Mouse (Mus musculus): ENCODE data around the gene Rbms3.

Gene Rbms3

GRCm38 (mm10) chr9:117187116-117188034 is 442.3 kb downstream of the Rbms3 start:
- DNase-seq (ENCODE audit: low spot score): no peak

GRCm38 (mm10) chr9:117180658-117181057 is 449.1 kb downstream of the Rbms3 start:
- no peak for DNase-seq (ENCODE audit: low spot score)

DNA sequence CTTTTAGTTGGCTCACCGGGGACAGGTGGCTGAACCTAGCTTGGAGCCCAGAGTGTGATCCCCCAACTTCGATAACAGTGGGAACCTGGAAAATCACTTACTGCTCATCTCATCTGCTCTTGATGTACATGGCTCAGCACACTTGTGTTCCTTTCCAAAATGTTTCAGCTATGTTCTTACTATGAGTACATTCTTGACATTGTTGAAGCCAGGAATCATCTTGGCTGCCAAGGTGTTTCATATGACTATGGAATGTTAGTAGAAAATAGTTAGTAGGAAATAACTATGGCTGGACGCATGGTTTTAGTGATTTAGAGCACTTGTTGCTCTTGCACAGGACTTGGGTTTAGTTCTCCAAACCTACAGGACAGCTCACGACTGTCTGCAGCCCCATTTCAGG is 451.3 kb downstream of the Rbms3 start:
- peak; percentile 61 for DNase-seq (ENCODE audit: low spot score)

GRCm38 (mm10) chr9:117172526-117172925 is 457.2 kb downstream of the Rbms3 start:
- no peak for DNase-seq (ENCODE audit: low spot score)

DNA sequence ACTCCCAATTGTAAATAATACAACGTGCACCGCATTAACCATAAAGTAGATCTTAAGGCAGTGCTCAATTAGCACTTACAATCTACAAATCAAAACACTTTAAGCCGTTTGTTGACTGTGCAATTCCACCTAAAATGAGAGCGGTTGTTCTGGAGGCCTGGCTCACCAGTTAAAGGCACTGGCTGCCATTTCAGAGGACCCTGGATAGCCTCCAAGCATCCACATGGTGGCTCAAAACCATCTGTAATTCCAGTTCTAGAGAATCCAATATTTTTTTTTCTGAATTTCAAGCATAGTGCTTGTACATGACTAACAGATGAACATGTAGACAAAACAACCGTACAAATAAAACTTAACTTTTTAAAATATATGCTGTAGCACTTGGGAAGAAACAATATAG is 460.5 kb downstream of the Rbms3 start:
- DNase-seq (ENCODE audit: low spot score): no peak

DNA sequence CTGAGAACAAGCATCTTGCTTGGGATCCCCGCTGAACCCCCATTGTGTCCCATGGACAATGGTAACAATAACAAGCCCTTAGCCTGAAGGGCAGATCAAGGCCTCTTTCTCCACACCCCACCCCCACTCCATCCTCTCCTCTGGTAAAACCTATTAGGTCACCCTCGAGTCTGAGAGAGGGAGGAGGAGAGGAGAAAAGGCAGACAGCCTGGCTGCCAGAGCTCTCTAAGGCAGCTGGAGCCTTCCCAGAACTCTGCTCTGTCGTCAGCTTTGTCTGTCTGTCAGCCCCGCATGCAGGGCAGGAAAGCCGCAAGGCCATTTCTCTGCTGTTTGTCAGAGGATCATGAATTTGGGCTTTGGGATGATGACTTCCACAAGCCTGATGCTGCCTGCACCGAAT is 466.6 kb downstream of the Rbms3 start:
- peak; percentile 11 for DNase-seq (ENCODE audit: low spot score)

GRCm38 (mm10) chr9:117161150-117161549 is 468.6 kb downstream of the Rbms3 start:
- DNase-seq (ENCODE audit: low spot score): no peak

DNA sequence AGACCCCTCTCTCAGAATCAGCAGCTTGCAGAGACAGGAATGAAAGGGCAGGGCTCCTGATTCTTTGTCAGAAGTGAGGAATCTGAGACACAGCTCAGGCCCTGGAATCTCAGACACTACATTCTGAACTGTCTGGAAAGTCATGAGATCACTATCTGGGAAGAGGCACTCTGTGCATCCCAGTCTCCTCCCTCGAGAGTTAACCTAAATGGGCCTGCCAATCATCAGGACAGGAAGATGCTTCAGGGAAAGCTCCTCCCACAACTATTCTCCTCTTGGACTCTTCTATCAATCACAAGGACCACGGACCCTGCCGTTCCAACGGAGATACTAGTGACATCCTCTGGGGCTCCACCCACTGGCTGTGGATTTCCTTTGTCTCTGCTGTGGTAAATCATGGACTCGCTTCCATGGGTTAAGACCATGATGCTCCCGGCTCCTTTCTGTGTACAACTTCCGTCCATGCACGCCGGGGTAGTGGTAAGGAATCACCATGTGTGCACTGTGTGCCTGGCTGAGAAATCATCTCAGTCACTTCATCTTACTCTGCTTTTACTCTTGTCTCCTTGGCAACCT is 473.3 kb downstream of the Rbms3 start:
- no peak for DNase-seq (ENCODE audit: low spot score)

- DNase-seq (ENCODE audit: low spot score): no peak
Measured at GRCm38 (mm10) chr9:117154590-117154989, 475.1 kb downstream of the Rbms3 start.

- no peak for DNase-seq (ENCODE audit: low spot score)
Measured at GRCm38 (mm10) chr9:117153686-117154274, 475.9 kb downstream of the Rbms3 start.

DNA sequence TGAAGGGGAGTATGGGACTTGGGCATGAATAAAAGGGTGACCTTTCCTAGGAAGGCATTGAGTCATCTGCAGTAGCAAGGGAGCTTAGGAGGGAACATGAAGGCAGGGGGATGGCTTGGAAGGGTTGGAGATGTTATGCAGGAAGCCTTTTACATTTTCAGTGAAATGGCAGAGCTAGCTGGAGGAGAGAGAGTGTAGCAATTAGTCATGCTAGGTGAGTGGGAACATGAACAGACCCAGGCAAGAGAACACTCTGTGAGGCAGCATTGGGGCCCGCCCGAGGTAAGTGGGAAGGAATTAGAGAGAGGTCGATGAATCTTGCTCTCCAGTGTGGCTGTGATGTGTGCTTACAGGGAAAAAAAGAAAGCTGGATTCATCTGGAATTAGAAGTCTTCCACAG is 477.8 kb downstream of the Rbms3 start:
- DNase-seq (ENCODE audit: low spot score): no peak

DNA sequence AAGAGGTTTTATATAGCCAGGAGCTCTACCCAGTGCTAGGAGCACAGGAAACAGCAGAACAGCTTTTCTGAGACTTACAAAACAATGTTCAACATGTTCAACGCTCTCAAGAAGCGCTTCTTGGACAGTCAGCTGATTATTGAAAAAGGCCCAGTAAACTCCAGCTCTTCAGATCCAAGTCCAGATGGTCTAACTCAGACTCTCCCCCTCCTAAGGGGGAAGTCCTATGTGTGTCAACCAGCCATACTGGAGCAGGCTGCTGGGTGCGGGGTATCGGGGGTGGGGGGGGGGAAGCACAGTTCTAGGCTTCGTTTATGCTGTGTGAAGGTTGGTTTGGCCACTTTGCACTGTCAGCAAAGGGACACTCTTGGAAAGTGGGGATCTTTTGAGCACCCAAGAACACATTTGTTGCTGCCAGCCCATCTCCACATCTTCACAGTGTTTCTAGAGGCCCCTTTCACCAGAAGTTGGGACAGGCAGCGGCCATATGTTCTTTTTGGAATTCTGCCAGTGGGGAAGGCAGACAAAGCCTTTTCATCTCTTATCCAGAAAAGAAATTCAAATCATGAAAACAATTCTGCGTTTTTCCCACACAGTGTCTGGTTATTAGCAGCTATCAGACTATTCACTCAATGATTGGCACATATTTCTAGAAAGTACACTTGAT is 485.5 kb downstream of the Rbms3 start:
- no peak for DNase-seq (ENCODE audit: low spot score)

DNA sequence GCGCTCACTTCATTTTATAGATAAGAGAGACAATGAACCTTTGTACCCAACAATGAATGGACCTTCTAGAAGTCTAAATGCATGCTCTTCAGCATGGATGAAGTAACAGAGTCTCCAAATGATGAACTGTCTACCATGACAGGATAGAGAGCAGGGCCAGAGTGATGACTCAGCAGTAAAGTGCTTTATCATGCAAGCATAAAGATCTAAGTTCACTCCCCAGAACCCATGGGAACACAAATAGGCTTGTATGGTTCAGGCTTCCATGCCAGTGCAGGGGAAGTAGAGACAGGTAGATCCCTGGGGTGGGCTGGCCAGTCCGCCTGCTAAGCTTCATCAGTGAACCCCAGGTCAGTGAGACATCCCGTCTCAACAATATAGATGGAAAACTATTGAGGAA is 489.7 kb downstream of the Rbms3 start:
- DNase-seq (ENCODE audit: low spot score): no peak

DNA sequence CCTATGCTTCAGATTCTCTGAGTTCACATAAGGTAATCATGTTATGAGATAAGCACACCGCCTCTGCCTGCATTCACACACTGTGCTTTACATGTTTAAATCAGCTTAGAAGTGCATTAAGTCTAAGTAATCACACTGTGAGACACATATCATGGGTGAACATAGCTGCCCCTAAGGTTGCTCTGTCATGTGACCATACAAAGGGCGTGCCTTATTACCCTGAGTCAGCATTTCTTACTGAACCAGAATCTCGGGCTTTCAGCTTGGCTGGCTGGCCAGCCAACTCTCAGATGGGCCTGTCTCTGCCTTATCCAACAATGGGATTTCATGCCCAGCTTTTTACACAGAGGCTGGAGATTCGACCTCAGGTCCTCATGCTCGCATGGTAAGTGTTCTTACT is 493.3 kb downstream of the Rbms3 start:
- DNase-seq (ENCODE audit: low spot score): no peak

GRCm38 (mm10) chr9:117134043-117134442 is 495.7 kb downstream of the Rbms3 start:
- peak; percentile 24 for DNase-seq (ENCODE audit: low spot score)

GRCm38 (mm10) chr9:117126816-117127215 is 502.9 kb downstream of the Rbms3 start:
- no peak for DNase-seq (ENCODE audit: low spot score)

GRCm38 (mm10) chr9:117125844-117126243 is 503.9 kb downstream of the Rbms3 start:
- DNase-seq (ENCODE audit: low spot score): no peak

- DNase-seq (ENCODE audit: low spot score): no peak
Measured at GRCm38 (mm10) chr9:117121572-117121971, 508.1 kb downstream of the Rbms3 start.

- DNase-seq (ENCODE audit: low spot score): peak; percentile 17
Measured at GRCm38 (mm10) chr9:117117181-117117729, 512.5 kb downstream of the Rbms3 start.

DNA sequence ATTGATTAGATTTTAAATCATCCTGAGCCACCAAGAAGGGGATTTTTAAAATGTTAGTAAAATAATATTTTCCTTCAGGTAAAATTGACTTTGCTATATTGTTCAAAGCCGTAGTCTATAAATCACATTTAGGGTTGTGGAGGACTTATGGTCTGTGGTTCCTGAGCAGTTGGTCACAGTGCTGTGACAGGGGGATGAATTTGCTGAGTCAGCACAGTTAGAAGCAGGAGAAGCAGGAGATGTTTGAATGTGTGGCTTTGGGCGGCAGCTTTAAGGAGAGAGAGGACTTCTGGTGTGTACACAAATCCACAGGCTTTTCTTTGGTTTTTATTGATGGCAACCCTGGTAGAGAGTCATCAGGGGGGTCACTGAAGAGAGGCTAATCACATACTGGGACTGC is 514.1 kb downstream of the Rbms3 start:
- no peak for DNase-seq (ENCODE audit: low spot score)

DNA sequence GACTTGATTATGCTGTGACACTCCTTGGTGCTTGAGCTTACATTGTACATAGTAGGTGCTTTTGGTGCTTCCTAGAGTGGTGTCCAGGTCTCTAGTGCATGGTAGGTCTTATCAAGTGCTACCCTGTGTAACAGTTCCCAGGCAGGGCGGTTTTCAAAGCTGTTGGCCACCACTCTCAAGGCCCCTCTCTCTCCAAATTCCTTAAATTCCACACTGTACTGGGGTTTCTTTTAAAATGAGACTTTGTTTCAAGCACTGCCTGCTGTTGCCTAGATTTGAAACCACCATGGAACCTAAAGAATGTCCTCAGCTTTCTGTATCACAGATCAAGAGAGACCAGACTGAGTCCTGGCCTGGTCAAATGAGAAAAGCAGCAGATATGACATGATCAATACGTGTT is 516.1 kb downstream of the Rbms3 start:
- DNase-seq (ENCODE audit: low spot score): no peak

DNA sequence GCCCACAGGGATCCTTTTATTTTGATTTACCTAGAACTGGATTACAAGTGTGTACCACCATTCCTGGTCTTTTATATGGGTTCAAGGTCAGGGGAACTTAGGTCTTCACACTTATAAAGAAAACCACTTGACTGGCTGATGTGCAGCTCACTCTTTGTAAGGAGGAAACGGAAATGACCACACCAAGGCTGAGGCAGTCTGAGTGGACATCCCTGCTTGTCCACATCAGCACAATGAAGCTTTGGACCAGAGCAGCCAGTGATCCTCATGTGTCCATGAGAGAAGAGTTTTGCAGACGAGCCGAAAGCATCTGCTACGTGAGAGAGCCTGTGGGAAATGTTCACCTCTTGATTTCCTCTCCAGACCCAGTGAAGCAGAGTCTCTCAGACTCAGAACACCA is 521.8 kb downstream of the Rbms3 start:
- DNase-seq (ENCODE audit: low spot score): no peak
